Mouse (Mus musculus) embryo, embryonic 11 days (tissue): ENCODE measurements around the gene Rhoh.

Experiments
- DNase-seq: peaks from one replicate; pipeline ENCODE4 v3.0.0-alpha.2; 2015

Gene Rhoh

GRCm38 (mm10) chr5:65933764-65934163 is 72.8 kb downstream of the Rhoh start:
- DNase-seq = no peak

- no peak for DNase-seq
Observed at GRCm38 (mm10) chr5:65934783-65935182, 73.8 kb downstream of the Rhoh start, which contains the start of gene Chrna9. Gene Chrna9 (plus strand): TSS chr5:65934921.

GRCm38 (mm10) chr5:65937011-65937726 is 76.2 kb downstream of the Rhoh start:
- DNase-seq = no peak

- DNase-seq = peak; percentile 82
Observed at GRCm38 (mm10) chr5:65937998-65938715, 77.1 kb downstream of the Rhoh start.

GRCm38 (mm10) chr5:65941145-65941544 is 80.1 kb downstream of the Rhoh start:
- no peak for DNase-seq
